In the genomic region with DNA sequence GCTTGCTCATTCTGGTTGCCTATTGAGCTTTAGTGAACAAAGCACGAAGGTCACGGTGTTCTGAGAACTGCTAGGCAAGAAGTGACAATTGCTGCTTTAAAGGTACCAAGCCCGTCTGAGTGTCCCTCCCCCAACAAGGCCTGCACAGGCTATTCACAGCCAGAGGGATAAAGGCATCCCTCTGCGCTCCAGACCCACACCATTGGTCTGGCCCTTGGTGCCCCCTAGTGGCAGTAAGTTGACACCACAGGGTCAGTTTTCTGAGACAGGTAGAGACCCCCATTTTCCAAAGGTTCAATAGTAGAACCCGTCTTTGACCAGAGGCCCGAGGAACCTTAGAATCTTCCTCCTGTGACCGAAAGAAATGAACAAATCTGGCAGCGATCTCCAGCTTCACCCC, we compare ENCODE assay signal across 8 mouse cellular contexts. TPM values are rescaled to one million over a fixed set of nuclear protein-coding genes. Genes with fewer than 3 reads are reported as not detected.
DNase-seq lines count a peak whose midpoint lies in the region.

No protein-coding gene starts in this region.

- DNase-seq in kidney, adult 9 months = peak; percentile 21
- DNase-seq in kidney, adult 11 months = no peak
- peak; percentile 31 for DNase-seq in NIH3T3 (ENCODE audit: low read depth)
- peak; percentile 53 for DNase-seq in embryo, embryonic 10 days (ENCODE audit: low spot score)
- peak; percentile 9 to 53 for DNase-seq in kidney, postnatal 36 days
- peak; percentile 33 for DNase-seq in retina, postnatal 1 day
- no peak for DNase-seq in thymus, adult 18-20 months
- no peak for DNase-seq in left cerebral cortex, postnatal 36 days (ENCODE audit: low spot score in 2 of 2)

- intact Hi-C loops in left cerebral cortex, postnatal 36 days (cut with DNase I) = no loop called here

RNA-seq across cellular contexts. Expression of a gene that starts 14.3 kb away (rescaled TPM):
- not detected for total RNA-seq in left cerebral cortex, postnatal 36 days (2021)

RNA-seq across cellular contexts. Expression of a gene that starts 16.4 kb away (rescaled TPM):
- total RNA-seq in left cerebral cortex, postnatal 36 days (2021) = 1 to 10 TPM; 2.4 to 3.2 TPM

RNA-seq across cellular contexts. Expression of a gene that starts 40.2 kb away (rescaled TPM):
- total RNA-seq in left cerebral cortex, postnatal 36 days (2021) = not detected

Comparison
In these comparisons a context has a peak if more than half of its experiments do, and no peak if none do; other contexts are left out.
1. DNase-seq: peak in kidney, adult 9 months (single experiment), NIH3T3 (single experiment), embryo, embryonic 10 days (single experiment), kidney, postnatal 36 days (2 of 2) and retina, postnatal 1 day (single experiment); none in kidney, adult 11 months (single experiment), thymus, adult 18-20 months (0 of 2) and left cerebral cortex, postnatal 36 days (0 of 2).